Mouse (Mus musculus) liver, adult 2 months (tissue): ENCODE measurements around the gene Fbxw7. TPM values are rescaled to one million over a fixed set of nuclear protein-coding genes. Genes with fewer than 3 reads are reported as not detected.

Source experiments
- DNase-seq: peaks from one replicate; pipeline ENCODE4 v3.0.0-alpha.2; 2011; ENCODE audit warnings: low read depth, low spot score; ENCODE audit errors: extremely low read depth
- H3K27ac ChIP-seq: fragments of 200-500 bp; replicated peaks from 2 replicates; pipeline ENCODE4 v1.5.1; 2012; ENCODE audit warnings: low read depth, mild to moderate bottlenecking, control low read depth, inconsistent platforms, low read length; ENCODE audit not compliant: insufficient read depth
- H3K27me3 ChIP-seq: fragments of 200-500 bp; 2 replicates; pipeline ENCODE4 v1.6.1; 2012; ENCODE audit warnings: mild to moderate bottlenecking, moderate library complexity, low read length, inconsistent platforms; ENCODE audit not compliant: control insufficient read depth, insufficient read depth
- H3K36me3 ChIP-seq: fragments of 200-500 bp; 2 replicates; pipeline ENCODE4 v1.6.1; 2012; ENCODE audit warnings: low read length, inconsistent platforms; ENCODE audit not compliant: control insufficient read depth, insufficient read depth
- H3K4me1 ChIP-seq: fragments of 200-500 bp; 2 replicates; pipeline ENCODE4 v1.6.1; 2011; ENCODE audit warnings: low read length; ENCODE audit not compliant: control insufficient read depth, insufficient read depth
- H3K4me3 ChIP-seq: fragments of 200-500 bp; 2 replicates; pipeline ENCODE4 v1.5.1; 2011; ENCODE audit warnings: low read depth, mild to moderate bottlenecking, control low read depth, low read length, moderate library complexity; ENCODE audit not compliant: insufficient read depth
- H3K79me2 ChIP-seq: fragments of 200-500 bp; 2 replicates; pipeline ENCODE4 v1.6.1; 2012; ENCODE audit warnings: inconsistent platforms, mild to moderate bottlenecking, low read length, moderate library complexity; ENCODE audit not compliant: control insufficient read depth, insufficient read depth
- H3K9ac ChIP-seq: fragments of 200-500 bp; 2 replicates; pipeline ENCODE4 v1.6.1; 2012; ENCODE audit warnings: low read depth, mild to moderate bottlenecking, control low read depth, inconsistent platforms, low read length
- CTCF ChIP-seq: fragments of 200-500 bp; IDR thresholded peaks from 2 replicates; pipeline ENCODE4 v1.5.1; 2011; ENCODE audit warnings: low read depth, low read length, control low read depth
- POLR2A ChIP-seq: fragments of 200-500 bp; IDR thresholded peaks from 2 replicates; pipeline ENCODE4 v1.6.1; 2011; ENCODE audit warnings: low read length, control low read depth; ENCODE audit not compliant: insufficient read depth; ENCODE audit errors: extremely low read depth
- WGBS: fragments of 180-500 bp; shearing (Covaris S2); methylation state at CpG from one replicate; pipeline ENCODE4 v1.1.7; 2018; 5-methylcytosine and 5-hydroxymethylcytosine counted together
- polyA plus RNA-seq: library from polyadenylated mRNA; depleted of rRNA; stranded (reverse); fragments of >200 nt; gene quantifications from 2 replicates; pipeline ENCODE4 v1.2.3, GENCODE M21; 2012
- total RNA-seq: library from RNA; depleted of rRNA; stranded (reverse); fragments of >200 nt; gene quantifications from 2 replicates; pipeline ENCODE4 v1.2.3, GENCODE M21; 2014

Gene Fbxw7
- total and polyA plus RNA-seq, 2 experiments: 1.4 to 5.6 TPM

DNA sequence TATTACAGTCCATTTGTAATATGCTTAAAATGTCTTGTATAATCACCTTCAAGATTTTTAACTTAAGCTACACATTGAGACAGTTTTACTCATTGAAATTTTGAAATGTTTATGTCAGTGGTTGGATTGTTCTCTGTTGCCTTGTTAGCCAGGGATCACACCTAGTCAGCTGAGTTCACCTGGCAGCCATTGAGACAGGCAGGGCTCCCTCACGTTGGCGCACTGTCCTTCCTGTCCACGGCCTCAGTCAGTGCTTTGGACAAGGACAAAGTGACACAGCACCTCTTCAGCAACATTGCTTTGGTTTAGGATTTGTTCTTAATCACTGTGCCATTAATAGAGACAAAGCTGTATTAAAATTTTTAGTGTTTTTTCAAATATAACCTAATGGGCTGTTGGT is 114.1 kb downstream of the Fbxw7 start:
- Histone ChIP-seq H3K4me1 (no peaks in the 10 kb centered on the region), H3K36me3 (no peaks in the 10 kb centered on the region), H3K79me2 (no peaks in the 10 kb centered on the region; the same call in 1 of the 2 replicates), H3K27ac (no peak overlapping the region), H3K4me3 (no peak overlapping the region), H3K27me3 (no peaks in the 10 kb centered on the region), H3K9ac (no peak overlapping the region)
- 40% methylated on average over 3 of the region's 3 CpGs for WGBS
- TF ChIP-seq POLR2A (no peak), CTCF (no peak)
- DNase-seq: peak; percentile 68

DNA sequence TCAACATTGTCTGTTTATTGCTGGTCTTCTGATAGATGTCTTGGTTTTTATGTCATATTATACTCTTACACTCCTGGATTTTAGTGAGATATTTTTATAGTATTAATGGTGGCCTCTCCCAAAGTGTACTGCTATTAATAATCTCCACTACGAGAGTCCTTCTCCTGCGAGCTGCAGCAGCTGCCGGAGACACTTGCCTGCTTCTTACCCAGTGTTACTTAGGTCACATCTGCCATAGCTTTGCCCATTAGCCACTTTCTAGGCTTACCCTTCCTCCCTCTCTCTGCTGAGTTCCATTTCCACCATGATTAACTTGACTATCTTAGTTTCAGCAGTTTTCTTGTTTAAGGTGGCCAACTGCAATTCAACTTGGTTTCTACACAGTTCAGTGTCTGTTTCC is 115.6 kb downstream of the Fbxw7 start:
- Histone ChIP-seq H3K36me3 (no peaks in the 10 kb centered on the region), H3K27ac (no peak overlapping the region), H3K27me3 (no peaks in the 10 kb centered on the region), H3K4me3 (no peak overlapping the region), H3K79me2 (no peaks in the 10 kb centered on the region), H3K4me1 (no peaks in the 10 kb centered on the region), H3K9ac (no peak overlapping the region)
- no peak for TF ChIP-seq POLR2A
- no peak for TF ChIP-seq CTCF
- no peak for DNase-seq
- 95% methylated on average over 3 of the region's 3 CpGs for WGBS

DNA sequence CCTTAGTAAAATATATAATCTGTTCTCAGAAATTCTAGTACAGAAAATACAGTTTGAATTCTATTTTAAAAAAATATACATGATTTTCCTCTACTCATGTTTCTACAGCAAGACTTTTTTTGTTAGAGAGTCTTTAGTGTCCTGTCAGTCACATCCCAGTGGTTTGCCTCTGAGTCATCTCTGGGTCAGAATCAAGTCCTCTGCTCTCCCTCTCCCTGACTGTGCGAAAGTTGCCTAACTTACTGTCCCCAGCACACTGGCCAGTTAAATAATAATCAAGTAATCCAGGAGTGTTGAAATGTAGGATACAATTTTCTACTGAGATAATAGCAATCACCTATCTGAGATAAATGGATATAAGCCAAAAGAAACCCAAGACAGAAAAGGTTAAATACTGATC is 120.7 kb downstream of the Fbxw7 start:
- DNase-seq: peak; percentile 60
- Histone ChIP-seq H3K27ac (no peak overlapping the region), H3K36me3 (no peaks in the 10 kb centered on the region; the same call in 1 of the 2 replicates), H3K4me3 (no peak overlapping the region), H3K79me2 (no peaks in the 10 kb centered on the region; the same call in 1 of the 2 replicates), H3K9ac (no peak overlapping the region), H3K4me1 (no peaks in the 10 kb centered on the region; the same call in 1 of the 2 replicates), H3K27me3 (no peaks in the 10 kb centered on the region)
- TF ChIP-seq POLR2A (no peak), CTCF (no peak)
- 25% methylated on average over 1 of the region's 1 CpGs for WGBS

DNA sequence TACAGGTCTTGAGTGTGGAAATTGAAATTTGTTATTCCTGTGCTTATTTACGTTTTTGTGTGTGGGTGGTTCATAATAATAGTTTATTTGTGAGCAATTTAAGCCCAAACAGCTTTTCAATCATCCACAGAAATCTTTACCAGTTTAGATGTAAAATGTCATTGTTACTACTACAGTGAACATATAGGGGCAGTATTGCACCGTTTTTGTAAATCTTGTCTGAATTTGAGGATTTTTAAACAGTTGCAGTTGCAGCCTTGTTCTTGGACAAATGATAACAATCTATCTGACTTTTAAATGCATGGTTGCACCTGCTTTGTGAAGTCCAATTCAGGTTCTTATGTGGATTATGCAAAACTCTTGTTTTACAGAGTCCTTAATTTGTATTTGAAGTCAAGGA is 121.2 kb downstream of the Fbxw7 start:
- Histone ChIP-seq H3K36me3 (no peaks in the 10 kb centered on the region; the same call in 1 of the 2 replicates), H3K4me1 (no peaks in the 10 kb centered on the region; the same call in 1 of the 2 replicates), H3K27me3 (no peaks in the 10 kb centered on the region), H3K4me3 (no peak overlapping the region), H3K27ac (no peak overlapping the region), H3K9ac (no peak overlapping the region), H3K79me2 (no peaks in the 10 kb centered on the region; the same call in 1 of the 2 replicates)
- TF ChIP-seq POLR2A (no peak), CTCF (no peak)
- no peak for DNase-seq
- 53% methylated on average over 2 of the region's 2 CpGs for WGBS

DNA sequence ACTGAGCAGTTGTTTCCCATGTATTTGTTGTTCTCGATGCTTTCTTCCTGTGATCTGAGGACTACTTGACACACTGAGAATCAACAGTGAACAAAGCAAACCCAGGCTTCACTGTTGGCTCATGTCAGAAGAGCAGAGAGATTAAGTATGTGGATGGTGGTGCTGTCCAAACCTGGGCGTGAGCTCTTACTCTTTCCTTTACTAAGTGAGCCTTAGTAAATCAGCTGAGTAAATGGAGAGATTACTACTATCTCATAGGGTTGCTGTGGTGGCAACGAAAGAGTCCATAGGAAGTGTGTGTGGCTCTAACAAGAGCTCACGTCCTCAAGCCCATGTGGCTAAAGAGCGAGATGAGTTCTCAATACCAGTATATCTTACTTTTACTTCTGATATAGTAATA is 121.9 kb downstream of the Fbxw7 start:
- no peaks in the 10 kb centered on the region; the same call in 1 of the 2 replicates for H3K4me1 ChIP-seq
- H3K4me3 ChIP-seq: no peak overlapping the region
- no peaks in the 10 kb centered on the region; the same call in 1 of the 2 replicates for H3K79me2 ChIP-seq
- no peak for DNase-seq
- H3K27ac ChIP-seq: no peak overlapping the region
- 92% methylated on average over 5 of the region's 5 CpGs for WGBS
- TF ChIP-seq POLR2A (no peak), CTCF (no peak)
- no peak overlapping the region for H3K9ac ChIP-seq
- H3K27me3 ChIP-seq: no peaks in the 10 kb centered on the region
- H3K36me3 ChIP-seq: no peaks in the 10 kb centered on the region; the same call in 1 of the 2 replicates
